Mouse (Mus musculus) hindlimb bud, embryonic 11.5 days (tissue): ENCODE measurements around the gene Il1f6.
"Not testable (repeated sequence)": the region's sequence is repeated elsewhere in the genome, so short reads cannot be mapped to it uniquely, and the experiment has no call there.

Experiments
- DNase-seq: peaks from one replicate; pipeline ENCODE4 v3.0.0-alpha.2; 2012; ENCODE audit warnings: low read depth, low spot score; ENCODE audit errors: extremely low spot score

The Il1f6 gene

GRCm38 (mm10) chr2:24215118-24215517 is at the start of gene Il1f6:
Gene Il1f6, plus strand, starts transcription at chr2:24215418.
- no peak for DNase-seq

- peak; percentile 12 for DNase-seq
Measured at GRCm38 (mm10) chr2:24181683-24182331, 33.4 kb upstream of the Il1f6 start.

- not testable (repeated sequence) for DNase-seq
Measured at GRCm38 (mm10) chr2:24182423-24183147, 32.6 kb upstream of the Il1f6 start.

- not testable (repeated sequence) for DNase-seq
Measured at GRCm38 (mm10) chr2:24184092-24184491, 31.1 kb upstream of the Il1f6 start.

GRCm38 (mm10) chr2:24186176-24186575 is 29.0 kb upstream of the Il1f6 start, which contains the start of gene Il1f9:
Gene Il1f9, plus strand, starts transcription at chr2:24186476.
- DNase-seq = no peak

- no peak for DNase-seq
Measured at GRCm38 (mm10) chr2:24187585-24187984, 27.6 kb upstream of the Il1f6 start.

GRCm38 (mm10) chr2:24188189-24188588 is 27.0 kb upstream of the Il1f6 start:
- DNase-seq = no peak

- no peak for DNase-seq
Measured at GRCm38 (mm10) chr2:24227191-24227590, 12.0 kb downstream of the Il1f6 start.

- DNase-seq = no peak
Measured at GRCm38 (mm10) chr2:24267503-24267902, 52.3 kb downstream of the Il1f6 start.

- no peak for DNase-seq
Measured at GRCm38 (mm10) chr2:24273619-24274018, 58.4 kb downstream of the Il1f6 start.

- DNase-seq = no peak
Measured at GRCm38 (mm10) chr2:24275146-24275545, 59.9 kb downstream of the Il1f6 start.
